Mouse (Mus musculus) spleen, embryonic (tissue): ENCODE data around the gene Sec16a.

Experiments used
- CTCF ChIA-PET: fragments of 350-600 bp; sonication (Branson Sonifier 250); formaldehyde crosslinking; loops from one replicate; lab custom pipeline; 2022; lab: Charles Lee

Sec16a gene

GRCm38 (mm10) chr2:26474789-26475504, 29.9 kb upstream of the Sec16a start:
- CTCF ChIA-PET: no interaction called here

- CTCF ChIA-PET: no interaction called here
Measured at GRCm38 (mm10) chr2:26472312-26473090, 27.5 kb upstream of the Sec16a start.

DNA sequence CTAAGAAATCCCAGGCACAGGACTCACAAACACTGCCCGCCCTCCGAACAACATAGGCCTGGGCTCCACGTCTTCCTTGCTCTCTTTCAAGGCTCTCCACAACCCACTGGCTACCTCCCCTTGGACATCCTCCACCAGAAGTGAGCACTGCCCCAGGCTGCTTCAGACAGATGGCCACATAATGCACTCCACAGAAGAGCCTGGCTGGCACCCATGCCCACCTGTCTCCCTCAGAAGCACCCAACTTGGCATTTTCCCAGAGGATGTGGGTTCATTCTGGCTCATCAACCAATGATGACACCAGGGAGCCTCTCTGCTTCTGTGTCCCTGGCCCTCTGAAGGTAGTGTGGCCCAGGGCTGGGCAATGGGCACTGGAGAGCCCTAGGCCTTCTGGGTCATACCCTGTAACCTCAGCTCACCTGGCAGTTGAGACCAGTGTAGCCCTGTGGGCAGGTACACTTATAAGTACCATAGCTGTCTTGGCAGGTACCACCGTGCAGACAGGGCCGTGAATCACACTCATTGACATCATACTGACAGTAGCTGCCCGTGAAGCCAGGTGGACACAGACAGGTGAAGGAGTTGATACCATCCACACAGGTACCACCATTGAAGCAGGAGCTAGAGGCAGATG, 26.8 kb upstream of the Sec16a start:
- CTCF ChIA-PET: no interaction called here

DNA sequence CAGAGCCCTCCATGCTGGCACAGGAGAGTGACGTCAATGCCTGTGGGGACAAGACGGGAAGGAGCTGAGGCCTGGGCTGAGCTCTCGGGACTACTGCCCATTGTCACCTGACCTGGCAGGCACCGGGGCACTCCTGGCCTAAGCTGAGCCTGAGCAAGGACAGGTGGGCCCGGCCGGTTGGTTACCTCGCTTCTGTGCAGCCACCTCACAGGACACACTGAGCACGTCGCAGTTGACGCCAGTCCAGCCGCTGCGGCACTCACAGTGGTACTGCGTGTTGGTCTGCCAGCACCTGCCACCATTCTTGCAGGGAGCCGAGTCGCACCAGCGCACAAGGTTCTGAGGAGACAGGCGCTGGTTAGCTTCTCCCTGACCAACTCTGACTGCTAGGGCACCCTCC, 26.0 kb upstream of the Sec16a start:
- CTCF ChIA-PET: no interaction called here

DNA sequence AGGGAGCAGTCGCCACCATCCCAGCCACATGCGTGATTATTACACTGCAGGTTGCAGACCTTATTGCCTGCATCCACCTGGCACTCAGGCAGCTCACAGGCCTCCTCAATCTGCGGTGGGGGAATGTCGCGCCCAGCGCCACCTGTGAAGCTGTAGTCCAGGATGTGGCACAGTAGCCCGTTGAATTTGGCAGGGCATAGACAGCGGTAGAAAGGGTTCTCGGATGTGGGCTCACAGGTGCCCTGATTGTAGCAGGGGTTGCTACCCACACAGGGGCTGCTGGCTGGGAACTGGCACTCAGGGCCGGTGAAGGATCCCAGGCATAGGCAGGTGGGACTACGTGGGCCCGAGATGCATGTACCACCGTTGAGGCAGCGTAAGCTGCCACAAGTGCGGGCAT, 23.4 kb upstream of the Sec16a start:
- CTCF ChIA-PET: no interaction called here

DNA sequence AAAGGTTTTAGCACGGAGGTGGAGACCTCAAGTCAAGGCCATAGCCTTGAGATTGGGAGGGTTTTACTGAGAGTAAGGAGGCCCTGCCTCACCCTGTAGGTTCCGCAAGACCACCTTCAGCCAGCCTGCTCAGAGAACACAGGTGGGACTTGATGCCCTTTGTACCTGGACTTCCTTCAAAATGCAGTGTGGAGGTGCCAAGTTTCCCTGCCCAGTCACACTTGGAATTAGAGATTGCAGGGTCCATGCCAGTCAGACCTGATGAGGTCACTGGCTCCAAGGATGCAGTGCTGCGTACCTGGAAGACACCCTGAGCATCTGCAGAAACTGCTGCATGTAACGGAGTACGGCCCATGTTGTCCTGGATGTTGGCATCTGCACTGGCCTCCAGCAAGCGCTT, 18.4 kb upstream of the Sec16a start:
- CTCF ChIA-PET: no interaction called here

GRCm38 (mm10) chr2:26462980-26463379, 18.0 kb upstream of the Sec16a start:
- CTCF ChIA-PET: no interaction called here

GRCm38 (mm10) chr2:26461667-26462066, 16.7 kb upstream of the Sec16a start:
- CTCF ChIA-PET: no interaction called here

GRCm38 (mm10) chr2:26460837-26461236, 15.8 kb upstream of the Sec16a start:
- CTCF ChIA-PET: no interaction called here

- CTCF ChIA-PET: interaction anchor here (0.5 kb wide), 1 partner anchor 50 kb away, joined by 5 read pairs; no protein-coding TSS in a partner anchor
Measured at GRCm38 (mm10) chr2:26460097-26460646, 15.2 kb upstream of the Sec16a start.

DNA sequence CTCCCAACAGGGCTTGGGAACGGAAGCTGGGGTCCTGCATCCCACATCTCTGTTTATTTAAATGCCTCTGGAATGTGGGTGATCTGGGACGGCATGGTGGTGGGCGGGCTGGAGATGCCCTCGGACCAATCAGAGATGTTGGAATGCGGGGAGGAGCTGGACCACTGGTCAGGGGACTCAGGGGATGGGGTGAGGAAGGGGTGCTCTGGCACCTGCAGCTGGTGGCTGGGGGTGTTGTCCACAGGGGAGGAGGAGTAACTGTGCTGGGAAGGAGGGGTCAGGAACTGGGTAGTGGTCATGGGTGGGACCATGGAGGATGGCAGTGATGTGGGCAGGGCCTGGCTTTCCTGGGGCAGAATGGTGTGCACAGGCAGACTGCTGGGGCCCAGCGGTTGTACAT, 14.5 kb upstream of the Sec16a start:
- CTCF ChIA-PET: interaction anchor here (0.5 to 1.4 kb wide), 2 partner anchors 11 to 50 kb away, joined by 5 to 11 read pairs; no protein-coding TSS in a partner anchor

- CTCF ChIA-PET: interaction anchor here (1.4 kb wide), 1 partner anchor 10 kb away, joined by 11 read pairs; no protein-coding TSS in a partner anchor
Measured at GRCm38 (mm10) chr2:26458402-26459124, 13.5 kb upstream of the Sec16a start.

DNA sequence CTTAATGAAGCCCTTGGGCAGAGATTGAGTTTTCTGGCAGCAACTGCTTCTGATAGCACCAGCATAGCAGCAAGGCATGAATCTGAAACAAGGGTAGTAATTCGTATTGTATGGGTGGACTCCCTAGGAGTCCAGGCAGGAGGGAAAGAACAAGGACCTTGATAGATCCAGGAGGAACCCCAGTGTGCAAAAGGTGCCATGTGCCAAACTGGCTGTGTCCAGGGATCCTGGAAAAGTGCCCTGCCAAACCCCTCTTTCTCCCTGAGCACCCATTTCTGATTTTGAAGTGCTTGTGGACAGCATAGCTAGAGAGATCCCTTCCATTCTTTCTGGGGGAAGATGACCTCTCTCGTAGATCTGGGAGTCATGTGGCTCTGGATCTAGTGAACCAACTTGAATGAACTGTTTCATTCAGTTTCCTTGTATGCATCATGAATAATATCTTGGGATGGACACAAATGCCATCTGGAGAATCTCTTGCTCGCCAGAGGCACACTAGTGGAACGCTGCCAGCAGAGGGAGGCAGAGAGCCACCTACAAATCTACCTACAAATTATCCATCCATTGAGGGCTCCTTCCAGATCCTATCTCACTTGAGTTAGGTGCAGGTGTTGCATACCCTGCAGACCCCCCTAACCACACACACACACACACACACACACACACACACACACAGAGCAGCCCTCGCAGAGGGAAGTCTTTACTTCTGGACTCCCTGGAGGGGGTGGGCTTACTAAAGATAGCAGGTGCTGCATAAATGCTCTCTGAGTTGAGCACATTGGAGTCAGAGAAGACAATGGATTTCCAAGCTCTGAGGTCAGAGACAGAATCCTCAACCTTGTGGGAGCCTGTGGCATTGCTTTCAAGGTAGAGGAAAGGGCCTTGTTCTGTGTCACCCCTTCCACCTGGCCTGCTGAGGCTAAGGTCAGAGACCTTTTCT, 4.4 kb upstream of the Sec16a start:
- CTCF ChIA-PET: interaction anchor here (0.6 to 1.9 kb wide), 6 partner anchors 10 to 121 kb away, joined by 4 to 11 read pairs (median 4); no protein-coding TSS in a partner anchor

GRCm38 (mm10) chr2:26447451-26447850, 2.4 kb upstream of the Sec16a start:
- CTCF ChIA-PET: interaction anchor here (1.2 kb wide), 1 partner anchor 118 kb away, joined by 3 read pairs; no protein-coding TSS in a partner anchor

GRCm38 (mm10) chr2:26446671-26447070, 1.7 kb upstream of the Sec16a start:
- CTCF ChIA-PET: interaction anchor here (0.5 kb wide), 1 partner anchor 63 kb away, joined by 10 read pairs; no protein-coding TSS in a partner anchor

- CTCF ChIA-PET: interaction anchor here (0.5 kb wide), 1 partner anchor 63 kb away, joined by 10 read pairs; no protein-coding TSS in a partner anchor
Measured at GRCm38 (mm10) chr2:26445666-26446445, 840 bp upstream of the Sec16a start.

- CTCF ChIA-PET: no interaction called here
Measured at GRCm38 (mm10) chr2:26444368-26444767, 648 bp downstream of the Sec16a start.

DNA sequence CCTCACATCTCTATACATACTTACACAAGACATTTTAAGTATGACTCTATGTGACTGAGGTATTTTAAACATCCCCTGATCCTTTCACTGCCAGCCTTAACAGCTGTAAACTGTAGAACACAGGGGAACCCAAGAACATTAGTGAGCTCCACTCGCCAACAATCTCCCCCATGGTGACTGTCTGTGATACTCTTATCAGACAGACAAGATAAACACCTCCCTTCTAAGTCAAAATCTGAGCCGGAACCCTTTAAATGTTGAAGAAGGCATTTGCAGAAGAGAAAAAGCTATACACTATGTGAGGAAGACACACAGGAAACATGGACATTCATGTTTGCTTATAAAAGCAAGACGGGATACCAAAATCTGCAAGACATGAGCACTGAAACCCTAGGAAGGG, 1.1 kb downstream of the Sec16a start:
- CTCF ChIA-PET: no interaction called here

DNA sequence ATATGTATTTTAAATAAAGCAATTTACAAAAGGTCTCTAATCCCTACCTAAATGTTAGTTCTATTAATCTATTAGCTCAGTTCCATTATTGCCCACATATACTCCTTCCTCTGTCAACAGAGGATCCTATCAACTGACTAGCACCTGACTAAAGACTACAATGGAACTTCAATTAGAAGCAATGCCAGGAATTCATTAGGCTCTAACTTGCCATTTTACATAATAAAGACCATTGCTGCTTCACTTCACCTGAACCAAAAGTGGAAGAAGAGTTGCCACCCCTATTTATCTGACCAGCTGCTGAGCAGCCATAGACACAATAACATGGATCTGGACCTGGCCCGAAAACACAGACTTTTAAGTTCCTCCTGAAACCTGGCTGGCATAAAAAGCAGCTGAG, 2.2 kb downstream of the Sec16a start:
- CTCF ChIA-PET: no interaction called here
